Mouse (Mus musculus) layer of hippocampus, adult 9-11 months (tissue): ENCODE data around the gene Pla2g6.

Experiments
- DNase-seq: peaks from one replicate; pipeline ENCODE4 v3.0.0; 2022

Pla2g6 gene

GRCm38 (mm10) chr15:79328058-79328938 is at the start of gene Pla2g6:
Gene Pla2g6, minus strand, starts transcription at chr15:79328390.
- peak; percentile 99 for DNase-seq

- DNase-seq, result peak; percentile 74
Observed at GRCm38 (mm10) chr15:79377681-79378080, 49.5 kb upstream of the Pla2g6 start.

- DNase-seq, result no peak
Observed at GRCm38 (mm10) chr15:79374760-79375159, 46.6 kb upstream of the Pla2g6 start.

GRCm38 (mm10) chr15:79370281-79370843 is 42.2 kb upstream of the Pla2g6 start:
- DNase-seq, result no peak

GRCm38 (mm10) chr15:79369452-79370280 is 41.5 kb upstream of the Pla2g6 start:
- DNase-seq, result no peak

GRCm38 (mm10) chr15:79368861-79369440 is 40.8 kb upstream of the Pla2g6 start:
- DNase-seq, result no peak

- DNase-seq, result no peak
Observed at GRCm38 (mm10) chr15:79368313-79368811, 40.2 kb upstream of the Pla2g6 start.

- no peak for DNase-seq
Observed at GRCm38 (mm10) chr15:79366402-79366801, 38.2 kb upstream of the Pla2g6 start.

- DNase-seq, result no peak
Observed at GRCm38 (mm10) chr15:79365068-79365467, 36.9 kb upstream of the Pla2g6 start.

- DNase-seq, result no peak
Observed at GRCm38 (mm10) chr15:79364120-79364519, 35.9 kb upstream of the Pla2g6 start.

- no peak for DNase-seq
Observed at GRCm38 (mm10) chr15:79361023-79361422, 32.8 kb upstream of the Pla2g6 start.

- DNase-seq, result no peak
Observed at GRCm38 (mm10) chr15:79360371-79360770, 32.2 kb upstream of the Pla2g6 start.

- no peak for DNase-seq
Observed at GRCm38 (mm10) chr15:79359954-79360353, 31.8 kb upstream of the Pla2g6 start.

- DNase-seq, result no peak
Observed at GRCm38 (mm10) chr15:79357974-79358690, 29.9 kb upstream of the Pla2g6 start.

- DNase-seq, result no peak
Observed at GRCm38 (mm10) chr15:79357036-79357911, 29.1 kb upstream of the Pla2g6 start.

GRCm38 (mm10) chr15:79356481-79356880 is 28.3 kb upstream of the Pla2g6 start:
- DNase-seq, result no peak

GRCm38 (mm10) chr15:79354619-79355018 is 26.4 kb upstream of the Pla2g6 start:
- no peak for DNase-seq

GRCm38 (mm10) chr15:79353690-79354305 is 25.6 kb upstream of the Pla2g6 start:
- no peak for DNase-seq

GRCm38 (mm10) chr15:79352479-79352878 is 24.3 kb upstream of the Pla2g6 start:
- DNase-seq, result no peak

- DNase-seq, result no peak
Observed at GRCm38 (mm10) chr15:79351331-79351767, 23.2 kb upstream of the Pla2g6 start.

GRCm38 (mm10) chr15:79350866-79351265 is 22.7 kb upstream of the Pla2g6 start:
- DNase-seq, result no peak
